Mouse (Mus musculus) gastrocnemius, adult 18-20 months (tissue): ENCODE data around the gene Itgb3. TPM values are rescaled to one million over a fixed set of nuclear protein-coding genes. Genes with fewer than 3 reads are reported as not detected.
"Not testable (repeated sequence)": the region's sequence is repeated elsewhere in the genome, so short reads cannot be mapped to it uniquely, and the experiment has no call there.

Experiments used
- DNase-seq: peaks from one replicate; pipeline ENCODE4 v3.0.0; 2021; ENCODE audit warnings: low spot score
- long read RNA-seq, 2 experiments: library from polyadenylated mRNA; stranded (forward); transcript quantifications; one replicate each; pipeline ENCODE4 v2.0.0; 2021
- total RNA-seq, 2 experiments: library from RNA; stranded (reverse); gene quantifications; 2 replicates each; pipeline ENCODE4 v1.2.3; 2021

Itgb3 gene
- 1 to 10 TPM in 1 of 2 experiments, under 1 TPM in 1; 0.71 to 1.3 TPM for total RNA-seq
- long read RNA-seq, experiment 1, result 0 reads
- long read RNA-seq, experiment 2, result 0 reads

- peak; percentile 59 for DNase-seq
Observed at GRCm38 (mm10) chr11:104607491-104608245, at the start of gene Itgb3. Itgb3 (plus strand) TSS chr11:104608000.

GRCm38 (mm10) chr11:104558065-104558464 lies 49.7 kb upstream of the Itgb3 start:
- DNase-seq, result no peak

- no peak for DNase-seq
Observed at GRCm38 (mm10) chr11:104558651-104559403, 49.0 kb upstream of the Itgb3 start.

- peak; percentile 52 for DNase-seq
Observed at GRCm38 (mm10) chr11:104560971-104561370, 46.8 kb upstream of the Itgb3 start.

GRCm38 (mm10) chr11:104563496-104563895 lies 44.3 kb upstream of the Itgb3 start:
- DNase-seq, result no peak

- DNase-seq, result no peak
Observed at GRCm38 (mm10) chr11:104565172-104565571, 42.6 kb upstream of the Itgb3 start.

- no peak for DNase-seq
Observed at GRCm38 (mm10) chr11:104566097-104566496, 41.7 kb upstream of the Itgb3 start.

GRCm38 (mm10) chr11:104566796-104567195 lies 41.0 kb upstream of the Itgb3 start:
- DNase-seq, result no peak

- DNase-seq, result no peak
Observed at GRCm38 (mm10) chr11:104567736-104568135, 40.1 kb upstream of the Itgb3 start.

- DNase-seq, result no peak
Observed at GRCm38 (mm10) chr11:104568326-104568725, 39.5 kb upstream of the Itgb3 start.

- not testable (repeated sequence) for DNase-seq
Observed at GRCm38 (mm10) chr11:104570515-104570914, 37.3 kb upstream of the Itgb3 start.

GRCm38 (mm10) chr11:104571373-104571772 lies 36.4 kb upstream of the Itgb3 start:
- DNase-seq, result peak; percentile 29

- DNase-seq, result peak; percentile 47
Observed at GRCm38 (mm10) chr11:104572091-104572490, 35.7 kb upstream of the Itgb3 start.

GRCm38 (mm10) chr11:104572566-104572965 lies 35.2 kb upstream of the Itgb3 start:
- DNase-seq, result no peak

GRCm38 (mm10) chr11:104576772-104577612 lies 30.8 kb upstream of the Itgb3 start:
- no peak for DNase-seq

GRCm38 (mm10) chr11:104578074-104578473 lies 29.7 kb upstream of the Itgb3 start:
- DNase-seq, result no peak

- no peak for DNase-seq
Observed at GRCm38 (mm10) chr11:104579084-104579483, 28.7 kb upstream of the Itgb3 start.

- DNase-seq, result no peak
Observed at GRCm38 (mm10) chr11:104579575-104579974, 28.2 kb upstream of the Itgb3 start.

GRCm38 (mm10) chr11:104580091-104580490 lies 27.7 kb upstream of the Itgb3 start:
- DNase-seq, result no peak

- no peak for DNase-seq
Observed at GRCm38 (mm10) chr11:104580606-104581005, 27.2 kb upstream of the Itgb3 start.

GRCm38 (mm10) chr11:104581446-104582307 lies 26.1 kb upstream of the Itgb3 start:
- DNase-seq, result no peak
